Mouse (Mus musculus) midbrain, postnatal 0 days (tissue): ENCODE results near the gene Kmt5b. TPM values are rescaled to one million over a fixed set of nuclear protein-coding genes. Genes with fewer than 3 reads are reported as not detected.

Source experiments
- ATAC-seq: fragments of 200-750 bp; cut with Nextera tagmentation; 2 replicates; pipeline ENCODE4 v1.8.0; 2017; ENCODE audit warnings: moderate number of reproducible peaks, mild to moderate bottlenecking, moderate TSS enrichment, moderate library complexity; ENCODE audit not compliant: low FRiP score
- DNase-seq: peaks from one replicate; pipeline ENCODE4 v3.0.0-alpha.2; 2015; ENCODE audit warnings: low spot score
- H3K27ac ChIP-seq: fragments of 300-500 bp; sonication (generic); 2 replicates; pipeline ENCODE4 v1.5.1; 2014; ENCODE audit warnings: low read depth, mild to moderate bottlenecking, low read length, mixed read lengths
- H3K27me3 ChIP-seq: fragments of 300-500 bp; sonication (generic); 2 replicates; pipeline ENCODE4 v1.6.1; 2014; ENCODE audit warnings: low read length, control low read depth, mixed read lengths; ENCODE audit not compliant: insufficient read depth
- H3K36me3 ChIP-seq: fragments of 300-500 bp; sonication (generic); 2 replicates; pipeline ENCODE4 v1.6.1; 2014; ENCODE audit warnings: low read length, control low read depth, mixed read lengths; ENCODE audit not compliant: insufficient read depth
- H3K4me1 ChIP-seq: fragments of 300-500 bp; sonication (generic); 2 replicates; pipeline ENCODE4 v1.6.1; 2014; ENCODE audit warnings: mild to moderate bottlenecking, control low read depth, antibody characterized with exemption, low read length, mixed read lengths; ENCODE audit not compliant: insufficient read depth
- H3K4me2 ChIP-seq: fragments of 300-500 bp; sonication (generic); 2 replicates; pipeline ENCODE4 v1.6.1; 2014; ENCODE audit warnings: low read depth, mild to moderate bottlenecking, low read length, mixed read lengths; ENCODE audit not compliant: poor library complexity, severe bottlenecking
- H3K4me3 ChIP-seq: fragments of 300-500 bp; sonication (generic); 2 replicates; pipeline ENCODE4 v1.5.1; 2014; ENCODE audit warnings: low read depth, mild to moderate bottlenecking, low read length, moderate library complexity
- H3K9ac ChIP-seq: fragments of 300-500 bp; sonication (generic); replicated peaks from 2 replicates; pipeline ENCODE4 v1.6.1; 2014; ENCODE audit warnings: mild to moderate bottlenecking, low read length, moderate library complexity, mixed read lengths; ENCODE audit not compliant: poor library complexity, severe bottlenecking
- H3K9me3 ChIP-seq: fragments of 300-500 bp; sonication (generic); 2 replicates; pipeline ENCODE4 v1.6.1; 2016; ENCODE audit warnings: low read length, control low read depth
- CTCF ChIP-seq: IDR thresholded peaks from 2 replicates; pipeline ENCODE4 v1.5.1; 2016; ENCODE audit warnings: antibody characterized with exemption, mild to moderate bottlenecking
- WGBS: fragments of 180-500 bp; shearing (Covaris S2); extraction: QIAGEN DNeasy Blood & Tissue Kit; methylation state at CpG from one replicate; pipeline ENCODE4 v1.1.7; 2014; 5-methylcytosine and 5-hydroxymethylcytosine counted together
- polyA plus RNA-seq: library from polyadenylated mRNA; unstranded; fragments of >200 nt; fragmentation: Nextera tagmentation; extraction: Ambion mirVana; gene quantifications from 2 replicates; pipeline ENCODE4 v1.2.1, GENCODE M21; 2015
- total RNA-seq: library from RNA; depleted of rRNA; stranded (reverse); fragments of >200 nt; gene quantifications from 2 replicates; pipeline ENCODE4 v1.2.3, GENCODE M21; 2014

Kmt5b gene
- total and polyA plus RNA-seq, 2 experiments from 2014 or later, result 41.4 to 64.0 TPM

DNA sequence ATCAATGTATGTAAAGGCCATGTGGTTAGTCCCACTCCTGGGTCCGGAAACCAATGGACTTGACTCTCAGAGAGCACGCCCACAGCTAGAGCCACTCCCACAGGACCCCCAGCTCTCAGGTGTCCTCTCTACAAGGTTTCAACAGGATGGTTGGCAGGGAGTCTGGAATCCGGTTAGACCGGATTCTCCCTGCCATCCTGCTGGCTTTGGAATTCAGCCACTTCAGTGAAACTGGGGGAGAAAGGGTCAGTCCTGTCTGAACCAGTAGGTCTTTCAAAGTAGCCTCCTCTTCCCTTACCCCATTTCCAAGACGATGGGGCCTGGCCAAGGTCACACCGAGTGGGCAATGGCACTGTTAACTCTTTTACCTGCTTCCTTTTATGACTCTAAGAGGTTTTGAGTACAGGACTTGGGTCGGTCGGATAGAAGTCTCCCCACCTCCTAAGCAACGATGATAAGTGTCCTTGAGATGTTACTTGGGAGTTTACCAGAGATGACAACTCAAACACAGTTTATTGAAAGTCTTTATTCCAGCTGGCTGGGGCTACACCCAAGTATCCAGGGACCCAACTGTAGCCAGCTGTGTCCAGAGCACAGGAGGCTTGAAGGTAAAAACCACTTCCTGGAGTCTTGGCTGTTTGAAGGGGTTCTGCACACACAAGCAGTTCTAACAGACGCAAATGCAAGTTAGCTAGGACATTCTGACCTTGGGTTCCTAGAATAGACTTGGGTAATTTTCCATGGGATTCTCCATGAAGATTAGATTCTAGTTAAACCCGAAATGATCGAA, 75.3 kb downstream of the Kmt5b start:
- Histone ChIP-seq H3K9ac (no peak overlapping the region), H3K27me3 (no peaks in the 10 kb centered on the region), H3K4me2 (no peak overlapping the region), H3K27ac (no peak overlapping the region), H3K9me3 (no peaks in the 10 kb centered on the region), H3K4me1 (no peaks in the 10 kb centered on the region), H3K4me3 (no peak overlapping the region), H3K36me3 (no peaks in the 10 kb centered on the region)
- no peak for TF ChIP-seq CTCF
- DNase-seq (no peak), ATAC-seq (no peak)
- WGBS, result 59% methylated on average over 12 of the region's 12 CpGs

DNA sequence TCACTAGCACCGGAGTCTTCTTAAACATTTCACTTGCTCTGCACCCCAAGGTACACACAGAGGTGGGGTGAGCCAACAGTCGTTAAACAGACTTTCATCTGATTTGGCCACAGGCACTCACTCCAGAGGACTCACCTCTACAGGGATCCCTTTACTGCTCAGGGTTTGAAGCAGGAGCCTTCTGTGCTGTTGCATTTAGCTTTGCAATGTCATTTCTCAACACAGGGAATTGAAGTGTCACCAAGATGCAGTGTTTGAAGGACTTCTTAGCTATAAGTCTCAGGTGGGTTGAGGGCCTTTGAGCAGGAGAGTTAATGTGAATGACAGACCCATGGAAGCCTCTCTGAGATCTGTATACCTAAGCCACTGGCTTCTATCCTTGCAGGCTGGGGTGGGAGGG, 76.4 kb downstream of the Kmt5b start:
- no peak overlapping the region for H3K4me3 ChIP-seq
- no peak overlapping the region for H3K9ac ChIP-seq
- DNase-seq, result no peak
- no peak for TF ChIP-seq CTCF
- H3K9me3 ChIP-seq, result no peaks in the 10 kb centered on the region
- H3K27ac ChIP-seq, result no peak overlapping the region
- no peaks in the 10 kb centered on the region for H3K27me3 ChIP-seq
- no peak for ATAC-seq
- H3K4me1 ChIP-seq, result no peaks in the 10 kb centered on the region
- no peak overlapping the region for H3K4me2 ChIP-seq
- no peaks in the 10 kb centered on the region for H3K36me3 ChIP-seq
- 83% methylated on average over 2 of the region's 2 CpGs for WGBS

DNA sequence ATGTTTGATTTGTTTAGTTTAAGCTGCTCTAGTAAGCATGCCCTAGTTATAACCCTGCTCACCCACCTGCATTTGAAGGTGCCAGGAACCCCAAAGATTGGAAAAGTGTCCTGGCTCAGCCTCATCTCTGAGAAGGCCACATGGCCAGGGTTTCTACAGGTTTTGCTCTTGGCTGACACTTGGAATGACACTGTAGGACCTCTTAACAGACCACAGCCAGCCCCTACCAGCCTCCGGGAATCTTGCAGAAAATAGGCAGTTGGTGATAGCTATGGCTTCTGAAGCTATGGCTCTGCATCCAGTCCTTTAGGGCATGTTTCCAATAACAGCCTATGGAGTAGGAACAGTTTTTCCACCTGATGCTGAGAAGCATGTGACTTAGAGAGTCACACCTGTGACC, 77.6 kb downstream of the Kmt5b start:
- no peak for TF ChIP-seq CTCF
- no peak overlapping the region for H3K9ac ChIP-seq
- no peak overlapping the region for H3K27ac ChIP-seq
- no peak overlapping the region for H3K4me2 ChIP-seq
- WGBS, result 96% methylated on average over 1 of the region's 1 CpGs
- H3K27me3 ChIP-seq, result no peaks in the 10 kb centered on the region
- ATAC-seq (no peak), DNase-seq (no peak)
- no peaks in the 10 kb centered on the region for H3K9me3 ChIP-seq
- H3K4me3 ChIP-seq, result no peak overlapping the region
- no peaks in the 10 kb centered on the region for H3K36me3 ChIP-seq
- H3K4me1 ChIP-seq, result no peaks in the 10 kb centered on the region

DNA sequence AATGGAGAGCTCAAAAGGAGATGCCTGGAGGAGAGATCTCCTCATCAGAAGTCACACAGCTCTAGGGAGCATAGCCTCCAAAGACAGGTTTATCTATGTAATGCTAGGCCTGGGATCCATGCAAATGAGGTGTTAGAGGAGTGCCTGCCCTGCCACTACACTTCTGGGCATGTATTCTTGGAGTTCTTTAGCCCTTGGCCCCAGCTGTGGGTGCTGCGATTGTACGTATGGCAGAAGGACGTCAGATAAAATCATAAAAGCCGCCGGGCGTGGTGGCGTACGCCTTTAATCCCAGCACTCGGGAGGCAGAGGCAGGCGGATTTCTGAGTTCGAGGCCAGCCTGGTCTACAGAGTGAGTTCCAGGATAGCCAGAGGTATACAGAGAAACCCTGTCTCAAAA, 78.1 kb downstream of the Kmt5b start:
- DNase-seq, result no peak
- H3K9me3 ChIP-seq, result no peaks in the 10 kb centered on the region
- H3K27ac ChIP-seq, result no peak overlapping the region
- H3K4me3 ChIP-seq, result no peak overlapping the region
- H3K4me2 ChIP-seq, result no peak overlapping the region
- no peaks in the 10 kb centered on the region for H3K4me1 ChIP-seq
- no peak overlapping the region for H3K9ac ChIP-seq
- ATAC-seq, result no peak
- no peaks in the 10 kb centered on the region for H3K36me3 ChIP-seq
- WGBS, result 92% methylated on average over 11 of the region's 11 CpGs
- no peaks in the 10 kb centered on the region for H3K27me3 ChIP-seq
- no peak for TF ChIP-seq CTCF

DNA sequence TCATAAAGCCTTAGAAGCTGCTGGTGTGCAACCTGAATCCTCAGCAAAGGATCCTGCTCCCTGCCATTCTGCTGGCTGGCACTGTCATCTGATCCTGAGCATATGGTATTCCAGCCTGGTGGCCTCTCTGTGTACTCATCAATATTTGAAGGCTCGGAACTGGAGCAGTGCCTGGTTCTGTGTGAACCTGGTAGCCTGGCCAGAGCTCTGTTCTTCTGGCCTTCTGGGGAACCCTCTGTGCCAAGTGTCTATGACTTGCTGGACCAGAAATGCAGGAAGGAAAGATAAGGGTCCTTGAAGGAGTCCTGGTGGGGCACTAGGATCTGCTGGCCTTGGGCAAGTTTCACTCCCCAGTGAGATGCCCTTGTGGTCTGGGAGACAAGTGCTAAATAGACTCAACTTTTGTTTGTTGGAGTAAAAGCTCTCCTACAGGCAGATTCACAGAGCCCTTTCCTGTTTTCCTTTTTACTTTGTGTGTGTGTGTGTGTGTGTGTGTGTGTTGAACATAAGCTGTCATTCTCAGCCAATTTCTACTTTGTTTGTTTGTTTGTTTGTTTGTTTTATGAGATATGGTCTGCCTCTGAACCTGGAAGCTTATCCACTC, 78.7 kb downstream of the Kmt5b start:
- TF ChIP-seq CTCF, result no peak
- Histone ChIP-seq H3K27me3 (no peaks in the 10 kb centered on the region), H3K4me1 (no peaks in the 10 kb centered on the region), H3K4me2 (no peak overlapping the region), H3K9ac (no peak overlapping the region), H3K9me3 (no peaks in the 10 kb centered on the region), H3K36me3 (no peaks in the 10 kb centered on the region), H3K4me3 (no peak overlapping the region), H3K27ac (no peak overlapping the region)
- DNase-seq (peak; percentile 24), ATAC-seq (no peak)
- 71% methylated on average over 1 of the region's 1 CpGs for WGBS
